Mouse (Mus musculus) hindbrain, embryonic 14.5 days (tissue): ENCODE measurements around the gene Il2ra. TPM values are rescaled to one million over a fixed set of nuclear protein-coding genes. Genes with fewer than 3 reads are reported as not detected.
A peak's percentile ranks its signal among the peaks of the same experiment; 100 is the strongest.

Source experiments
- ATAC-seq: fragments of 200-750 bp; cut with Nextera tagmentation; 2 replicates; pipeline ENCODE4 v1.8.0; 2017; ENCODE audit warnings: moderate number of reproducible peaks, mild to moderate bottlenecking, moderate TSS enrichment, moderate library complexity; ENCODE audit not compliant: low FRiP score
- DNase-seq: peaks from one replicate; pipeline ENCODE4 v3.0.0-alpha.2; 2015; ENCODE audit warnings: low spot score
- H3K27ac ChIP-seq: fragments of 300-500 bp; sonication (generic); 2 replicates; pipeline ENCODE4 v1.5.1; 2014; ENCODE audit warnings: mild to moderate bottlenecking, moderate library complexity
- H3K27me3 ChIP-seq: fragments of 300-500 bp; sonication (generic); 2 replicates; pipeline ENCODE4 v1.6.1; 2014; ENCODE audit warnings: mild to moderate bottlenecking, low read length, mixed read lengths; ENCODE audit not compliant: control insufficient read depth, insufficient read depth
- H3K36me3 ChIP-seq: fragments of 300-500 bp; sonication (generic); replicated peaks from 2 replicates; pipeline ENCODE4 v1.6.1; 2014; ENCODE audit not compliant: control insufficient read depth, insufficient read depth
- H3K4me1 ChIP-seq: fragments of 300-500 bp; sonication (generic); replicated peaks from 2 replicates; pipeline ENCODE4 v1.6.1; 2014; ENCODE audit warnings: antibody characterized with exemption, low read length, mixed read lengths; ENCODE audit not compliant: control insufficient read depth, insufficient read depth
- H3K4me2 ChIP-seq: fragments of 300-500 bp; sonication (generic); replicated peaks from 2 replicates; pipeline ENCODE4 v1.6.1; 2014; ENCODE audit warnings: mild to moderate bottlenecking, moderate library complexity
- H3K4me3 ChIP-seq: fragments of 300-500 bp; sonication (generic); replicated peaks from 2 replicates; pipeline ENCODE4 v1.5.1; 2014; ENCODE audit warnings: mild to moderate bottlenecking, low read length
- H3K9ac ChIP-seq: fragments of 300-500 bp; sonication (generic); 2 replicates; pipeline ENCODE4 v1.6.1; 2014
- H3K9me3 ChIP-seq: fragments of 300-500 bp; sonication (generic); 2 replicates; pipeline ENCODE4 v1.6.1; 2016; ENCODE audit warnings: low read length; ENCODE audit not compliant: control insufficient read depth
- WGBS: fragments of 180-500 bp; shearing (Covaris S2); extraction: QIAGEN DNeasy Blood & Tissue Kit; methylation state at CpG from one replicate; pipeline ENCODE4 v1.1.7; 2014; 5-methylcytosine and 5-hydroxymethylcytosine counted together
- polyA plus RNA-seq: library from polyadenylated mRNA; unstranded; fragments of >200 nt; fragmentation: Nextera tagmentation; extraction: Ambion mirVana; gene quantifications from 2 replicates; pipeline ENCODE4 v1.2.1, GENCODE M21; 2014

The Il2ra gene
- polyA plus RNA-seq, 1 experiment from 2014 or later: not detected

DNA sequence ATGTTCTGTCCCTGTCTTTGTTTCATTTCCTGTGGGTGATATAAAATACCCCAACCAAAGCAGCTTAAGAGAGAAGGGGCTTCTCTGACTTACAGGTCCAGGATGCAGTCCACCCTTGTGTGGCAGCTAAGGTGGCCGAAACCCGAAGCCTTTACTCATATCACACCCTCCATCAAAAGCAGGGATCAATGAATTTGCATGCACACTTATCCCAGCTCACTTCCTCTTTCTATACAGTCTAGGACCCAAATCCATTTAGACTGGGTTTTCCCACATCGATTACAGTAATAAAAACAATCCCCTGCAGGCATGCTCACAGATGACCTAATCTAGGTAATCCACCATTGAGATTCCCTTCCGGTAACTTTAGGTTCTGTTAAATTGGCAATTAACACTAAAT, 43.9 kb downstream of the Il2ra start:
- Histone ChIP-seq H3K27me3 (no peaks in the 10 kb centered on the region), H3K9ac (no peak overlapping the region), H3K9me3 (no peaks in the 10 kb centered on the region), H3K36me3 (no peaks in the 10 kb centered on the region), H3K4me2 (no peak overlapping the region), H3K4me3 (no peak overlapping the region), H3K4me1 (no peaks in the 10 kb centered on the region), H3K27ac (no peak overlapping the region)
- no peak for ATAC-seq
- 91% methylated on average over 4 of the region's 4 CpGs for WGBS
- no peak for DNase-seq

DNA sequence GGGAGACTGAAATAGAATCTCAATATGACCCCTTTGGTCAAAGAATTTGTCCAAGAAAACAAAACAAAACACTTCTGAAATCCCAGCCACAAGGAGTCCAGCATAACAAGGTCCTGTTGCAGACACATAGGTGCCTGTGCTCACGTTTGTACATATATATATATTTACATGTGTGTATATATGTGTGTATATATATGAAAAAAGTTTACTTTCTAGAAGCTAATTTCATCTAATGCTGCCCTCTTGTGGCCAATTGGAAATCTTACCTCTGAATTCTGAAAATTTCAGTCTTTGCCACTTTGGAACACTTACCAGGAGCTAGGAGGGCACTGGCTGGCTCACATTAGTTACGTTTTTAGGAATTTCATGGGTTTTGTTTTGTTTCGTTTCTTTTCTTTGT, 44.8 kb downstream of the Il2ra start:
- Histone ChIP-seq H3K9me3 (no peaks in the 10 kb centered on the region), H3K9ac (no peak overlapping the region), H3K27ac (no peak overlapping the region), H3K4me2 (no peak overlapping the region), H3K27me3 (no peaks in the 10 kb centered on the region), H3K36me3 (no peaks in the 10 kb centered on the region), H3K4me3 (no peak overlapping the region), H3K4me1 (no peaks in the 10 kb centered on the region)
- DNase-seq: peak; percentile 72
- 35% methylated on average over 3 of the region's 3 CpGs for WGBS
- no peak for ATAC-seq

DNA sequence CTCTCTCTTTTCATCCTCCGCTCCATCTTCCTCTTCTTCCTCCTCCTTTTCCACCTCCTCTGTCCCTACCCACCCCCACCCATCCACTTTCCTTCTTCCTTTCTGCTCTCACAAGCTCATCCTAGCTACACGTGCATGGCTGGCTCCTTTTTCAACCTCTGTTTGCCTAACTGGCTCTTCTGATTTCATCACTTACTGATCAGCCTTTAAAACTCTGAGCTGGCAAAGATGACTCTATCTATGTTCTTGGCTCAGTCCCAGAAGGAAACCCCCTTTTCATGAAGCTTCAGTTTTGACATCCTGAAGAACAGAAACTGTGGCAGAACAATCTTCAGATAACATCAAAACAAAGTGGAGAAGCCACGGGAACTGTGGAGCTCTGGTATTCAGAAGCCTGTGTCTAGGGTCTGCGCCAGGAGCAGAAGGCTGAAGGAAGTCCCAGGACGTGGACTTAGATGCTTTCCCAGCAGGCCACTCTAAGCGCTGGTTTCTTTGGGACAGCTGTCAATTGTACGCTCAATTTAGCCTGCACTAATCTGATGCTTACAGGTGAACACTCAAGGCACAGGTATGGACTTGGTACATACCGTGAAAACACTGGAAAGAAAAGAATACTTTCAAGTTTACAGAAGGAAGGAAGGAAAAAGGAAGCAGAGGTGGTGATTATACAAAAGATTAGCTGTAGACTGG, 47.7 kb downstream of the Il2ra start:
- Histone ChIP-seq H3K36me3 (no peaks in the 10 kb centered on the region), H3K4me2 (no peak overlapping the region), H3K27me3 (no peaks in the 10 kb centered on the region), H3K4me3 (no peak overlapping the region), H3K4me1 (no peaks in the 10 kb centered on the region), H3K9ac (no peak overlapping the region), H3K9me3 (no peaks in the 10 kb centered on the region), H3K27ac (no peak overlapping the region)
- ATAC-seq: no peak
- WGBS: 75% methylated on average over 8 of the region's 8 CpGs
- no peak for DNase-seq

DNA sequence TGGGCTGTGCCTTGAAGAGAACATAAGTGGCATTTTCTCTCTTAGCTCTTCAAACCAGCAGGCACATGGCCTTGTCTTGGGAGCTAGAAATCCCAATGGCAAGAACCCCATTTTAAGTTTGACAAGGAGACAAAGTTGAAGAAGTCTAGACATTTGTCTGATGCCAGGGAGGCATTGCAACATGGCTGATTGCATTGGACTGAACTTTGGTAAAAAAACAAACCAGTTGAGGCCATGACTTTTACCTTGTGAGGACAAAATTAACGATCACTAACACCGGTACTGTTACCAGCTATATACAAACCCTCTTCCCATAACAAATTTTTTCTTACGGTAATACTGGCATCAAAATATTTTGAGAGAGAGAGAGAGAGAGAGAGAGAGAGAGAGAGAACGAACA, 50.7 kb downstream of the Il2ra start:
- ATAC-seq (no peak), DNase-seq (no peak)
- Histone ChIP-seq H3K27me3 (no peaks in the 10 kb centered on the region), H3K27ac (no peak overlapping the region), H3K9me3 (no peaks in the 10 kb centered on the region), H3K4me2 (no peak overlapping the region), H3K9ac (no peak overlapping the region), H3K4me3 (no peak overlapping the region), H3K4me1 (no peaks in the 10 kb centered on the region), H3K36me3 (no peaks in the 10 kb centered on the region)
- WGBS: 97% methylated on average over 4 of the region's 4 CpGs

DNA sequence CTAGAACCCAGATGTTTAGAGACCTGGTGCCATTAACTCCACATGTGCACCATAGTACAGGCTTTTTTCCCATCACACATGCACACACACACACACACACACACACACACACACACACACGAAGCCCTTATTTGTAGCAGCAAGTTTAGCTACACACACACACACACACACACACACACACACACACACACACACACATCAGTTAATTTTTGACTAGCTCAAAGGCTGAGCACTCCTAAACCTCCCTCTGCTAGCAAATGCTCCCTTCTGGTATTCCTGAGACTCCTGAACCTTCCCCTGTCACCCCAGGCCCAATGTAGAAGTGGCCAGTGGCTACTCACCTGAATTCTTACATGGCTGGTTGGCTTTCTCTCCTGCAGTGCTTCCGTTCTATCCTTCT, 51.5 kb downstream of the Il2ra start:
- Histone ChIP-seq H3K9ac (no peak overlapping the region), H3K27ac (no peak overlapping the region), H3K4me2 (no peak overlapping the region), H3K27me3 (no peaks in the 10 kb centered on the region), H3K36me3 (no peaks in the 10 kb centered on the region), H3K4me1 (no peaks in the 10 kb centered on the region), H3K9me3 (no peaks in the 10 kb centered on the region), H3K4me3 (no peak overlapping the region)
- WGBS: 71% methylated on average over 2 of the region's 2 CpGs
- ATAC-seq (no peak), DNase-seq (no peak)

DNA sequence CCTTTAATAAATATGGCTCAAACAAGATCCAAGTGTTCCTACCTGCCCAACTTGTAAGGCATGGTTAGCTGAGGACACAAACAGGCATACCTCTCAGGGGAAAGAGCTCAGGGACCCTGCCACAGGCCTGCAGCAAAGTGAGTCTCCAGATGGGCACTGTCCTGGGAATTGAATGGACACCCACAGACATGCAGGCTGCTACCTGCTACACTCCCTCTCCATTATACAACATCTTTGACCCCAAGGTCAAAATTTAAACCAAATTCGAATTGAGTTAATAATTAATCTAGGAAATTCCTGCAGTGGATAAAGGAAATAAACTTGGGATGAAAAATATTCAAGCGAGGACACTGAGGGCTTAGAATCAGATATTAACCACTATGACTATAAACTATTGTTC, 53.3 kb downstream of the Il2ra start:
- Histone ChIP-seq H3K4me2 (no peak overlapping the region), H3K4me3 (no peak overlapping the region), H3K27ac (no peak overlapping the region), H3K9me3 (no peaks in the 10 kb centered on the region), H3K4me1 (no peaks in the 10 kb centered on the region), H3K36me3 (no peaks in the 10 kb centered on the region), H3K27me3 (no peaks in the 10 kb centered on the region), H3K9ac (no peak overlapping the region)
- ATAC-seq (no peak), DNase-seq (no peak)
- WGBS: 66% methylated on average over 2 of the region's 2 CpGs

DNA sequence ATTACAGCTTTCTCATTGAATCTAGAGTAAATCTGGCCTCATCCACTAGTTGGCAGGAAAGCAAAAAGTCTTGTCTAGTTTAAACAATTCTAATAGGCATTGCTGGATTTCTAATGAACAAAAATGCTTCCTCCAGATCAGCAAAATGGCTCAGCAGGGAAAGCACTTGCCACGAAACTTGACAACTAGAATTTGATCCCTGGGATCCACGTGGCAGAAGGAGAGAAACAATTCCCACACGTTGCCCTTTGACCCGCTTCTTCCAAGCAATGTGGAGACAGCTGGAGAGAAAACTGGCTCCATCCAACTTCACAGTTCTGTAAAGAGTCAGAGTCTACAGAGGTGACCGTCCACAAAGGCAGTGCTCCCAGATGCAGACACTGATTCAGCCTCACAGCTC, 56.4 kb downstream of the Il2ra start:
- Histone ChIP-seq H3K4me1 (no peaks in the 10 kb centered on the region), H3K27ac (no peak overlapping the region), H3K9ac (no peak overlapping the region), H3K27me3 (peaks cover under 1% of the 10 kb centered on the region; the same call in 1 of the 2 replicates), H3K36me3 (no peaks in the 10 kb centered on the region), H3K9me3 (no peaks in the 10 kb centered on the region), H3K4me3 (no peak overlapping the region), H3K4me2 (no peak overlapping the region)
- DNase-seq: no peak
- 67% methylated on average over 5 of the region's 5 CpGs for WGBS
- ATAC-seq: no peak

DNA sequence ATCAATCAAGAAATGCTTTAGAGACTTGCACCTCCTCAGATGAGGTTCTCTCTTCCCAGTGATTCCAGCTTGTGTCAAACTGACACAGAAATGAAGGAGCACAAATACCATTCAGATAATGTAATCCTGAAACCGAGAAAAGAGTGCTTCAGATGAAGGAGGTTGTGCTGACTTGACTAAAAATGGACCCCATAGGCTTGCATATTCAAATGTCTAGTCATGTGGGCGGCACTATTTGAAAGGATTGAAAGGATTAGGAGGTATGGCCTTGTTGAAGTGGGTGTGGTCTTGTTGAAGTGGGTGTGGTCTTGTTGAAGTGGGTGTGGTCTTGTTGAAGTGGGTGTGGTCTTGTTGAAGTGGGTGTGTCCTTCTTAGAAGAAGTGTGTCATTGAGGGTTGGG, 57.3 kb downstream of the Il2ra start:
- 93% methylated on average over 2 of the region's 2 CpGs for WGBS

DNA sequence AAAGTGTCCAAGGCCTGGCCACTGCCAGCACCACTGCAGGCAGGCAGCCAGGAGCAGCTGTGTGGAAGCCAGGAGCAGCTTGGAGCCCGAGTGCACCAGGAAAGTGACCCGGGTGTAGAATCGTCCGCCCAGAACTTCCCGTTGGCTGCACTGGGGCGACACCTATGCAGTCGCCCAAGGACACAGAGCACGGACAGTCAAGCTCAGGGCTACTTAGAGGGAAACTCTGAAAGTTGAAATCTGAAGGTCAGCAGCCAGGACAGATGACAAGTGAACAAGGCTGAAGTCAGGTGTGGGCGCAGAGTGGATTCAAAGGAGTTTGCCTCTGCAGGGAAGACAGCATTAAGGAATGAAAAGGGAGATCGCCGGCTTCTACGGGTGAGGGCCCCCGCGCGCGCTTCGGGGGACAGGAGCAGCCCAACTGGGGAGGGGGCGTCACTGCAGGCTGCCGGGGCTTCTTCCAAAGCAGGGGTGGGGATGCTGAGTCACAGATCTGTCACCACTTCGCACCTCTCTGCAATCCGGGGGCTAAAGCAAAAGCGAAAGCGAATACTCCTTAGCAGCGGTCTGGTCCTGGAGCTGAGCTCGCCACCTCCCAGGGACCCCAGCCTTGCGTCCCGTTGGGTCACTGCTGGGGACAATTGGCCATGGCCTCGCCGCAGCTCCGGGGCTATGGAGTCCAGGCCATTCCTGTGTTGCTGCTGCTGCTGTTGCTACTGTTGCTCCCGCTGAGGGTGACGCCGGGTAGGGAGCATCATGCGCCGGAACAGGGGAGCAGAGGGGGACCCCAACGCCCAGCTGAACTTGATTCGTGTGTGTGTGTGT, 62.8 kb downstream of the Il2ra start, which contains the start of gene Il15ra:
Gene Il15ra, plus strand, starts transcription at position 90 of the 825 bp plus-strand sequence.
- Histone ChIP-seq H3K9me3 (no peaks in the 10 kb centered on the region), H3K4me1 (peaks cover 12% of the 10 kb centered on the region; the same call in 1 of the 2 replicates), H3K27ac (no peak within 1 kb of the TSS), H3K36me3 (no peaks in the 10 kb centered on the region), H3K4me3 (peak within 1 kb of the TSS; percentile 44), H3K27me3 (peaks cover 33% of the 10 kb centered on the region), H3K9ac (peak within 1 kb of the TSS; percentile 52), H3K4me2 (peak within 1 kb of the TSS; percentile 90)
- under 1% methylated on average over 37 of the region's 37 CpGs for WGBS
- ATAC-seq: peak; percentile 67
- no peak for DNase-seq

More for the DNA sequence above, 57.3 kb downstream of the Il2ra start:
- Histone ChIP-seq H3K27ac (no peak overlapping the region), H3K4me2 (no peak overlapping the region), H3K36me3 (no peaks in the 10 kb centered on the region), H3K27me3 (peaks cover 7% of the 10 kb centered on the region), H3K9me3 (no peaks in the 10 kb centered on the region), H3K9ac (no peak overlapping the region), H3K4me3 (no peak overlapping the region), H3K4me1 (no peaks in the 10 kb centered on the region)
- no peak for DNase-seq
- ATAC-seq: no peak
